Mouse (Mus musculus) heart, adult 2 months (tissue): ENCODE results near the gene Ccl2.

Experiments used
- CTCF ChIP-seq: fragments of 200-600 bp; IDR thresholded peaks from 2 replicates; pipeline ENCODE4 v1.8.1; 2022; ENCODE audit warnings: antibody characterized with exemption, mild to moderate bottlenecking, moderate library complexity
- POLR2A ChIP-seq: fragments of 200-500 bp; IDR thresholded peaks from 2 replicates; pipeline ENCODE4 v1.6.1; 2011; ENCODE audit warnings: mild to moderate bottlenecking, low read depth, low read length, control low read depth; ENCODE audit not compliant: insufficient read depth

DNA sequence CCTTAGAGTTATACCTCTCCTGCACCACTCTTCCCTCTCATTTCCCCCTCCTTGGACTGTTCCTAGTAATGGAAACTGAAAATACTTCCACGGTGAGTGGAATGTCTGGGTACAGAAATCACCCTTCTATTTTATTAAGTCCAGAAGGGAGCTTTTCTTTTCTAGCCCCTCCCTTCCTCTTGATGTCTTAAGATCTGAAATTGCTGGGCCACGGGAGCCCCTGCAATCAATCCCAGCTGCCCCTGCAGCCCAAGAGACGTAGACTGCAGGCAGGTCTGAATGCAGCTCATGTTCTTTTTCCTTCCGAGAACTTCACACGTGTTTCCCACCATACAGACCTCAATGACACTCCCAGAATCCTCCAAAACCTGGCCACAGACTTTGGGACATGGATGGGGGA is 34.8 kb upstream of the Ccl2 start:
- TF ChIP-seq CTCF (no peak), POLR2A (no peak)
